Mouse (Mus musculus): Measurements from ENCODE around the gene Larp4. TPM values are rescaled to one million over a fixed set of nuclear protein-coding genes. Genes with fewer than 3 reads are reported as not detected.

Gene Larp4
- polyA plus RNA-seq (2012; ENCODE audit: insufficient read depth, insufficient read length, missing spikeins): 26.4 and 27.0 TPM in 2 replicates

DNA sequence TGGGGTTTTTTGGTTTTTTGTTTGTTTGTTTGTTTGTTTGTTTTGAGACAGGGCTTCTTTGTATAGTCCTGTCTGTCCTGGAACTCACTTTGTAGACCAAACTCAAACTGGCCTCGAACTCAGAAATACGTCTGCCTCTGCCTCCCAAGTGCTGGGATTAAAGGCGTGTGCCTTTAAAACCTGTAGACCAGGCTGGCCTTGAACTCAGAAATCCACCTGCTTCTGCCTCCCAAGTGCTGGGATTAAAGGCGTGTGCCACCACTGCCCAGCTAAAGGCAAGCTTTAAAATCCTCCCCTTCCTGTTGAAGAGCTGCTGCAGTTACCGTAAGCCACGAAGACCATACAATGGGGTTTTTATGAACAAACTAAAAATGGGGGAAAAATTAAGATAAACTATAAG lies at the start of gene Larp4:
TSS of gene Larp4 (plus strand) at position 301 of the 400 bp plus-strand sequence.
- H3K27ac ChIP-seq (ENCODE audit: insufficient read depth, low read depth, low read length): peak within 1 kb of the TSS; percentile 72
- peaks cover 43% of the 10 kb centered on the region for H3K4me1 ChIP-seq (ENCODE audit: control insufficient read depth, insufficient read depth, low read length)
- H3K4me3 ChIP-seq (ENCODE audit: insufficient read depth, low read length): peak within 1 kb of the TSS; percentile 4; the same call in 1 of the 2 replicates

DNA sequence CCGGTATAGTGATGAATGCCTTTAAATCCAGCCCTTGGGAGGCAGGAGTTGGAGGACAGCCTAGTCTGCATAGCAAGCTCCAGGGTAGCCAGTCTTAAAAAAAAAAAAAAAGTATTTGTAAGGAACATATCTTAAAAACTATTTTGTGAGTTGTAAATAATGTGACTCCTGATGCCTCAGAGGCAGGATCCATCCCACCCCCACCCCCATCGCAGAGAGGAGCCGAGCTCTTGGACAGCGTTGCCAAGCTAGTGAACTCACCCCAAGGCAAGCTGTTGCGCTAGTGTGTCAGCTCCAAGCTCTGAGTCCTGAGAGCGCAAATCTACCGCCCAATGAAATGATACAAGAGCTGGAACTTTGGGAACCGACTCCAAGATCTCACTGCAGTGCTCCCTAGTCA lies 38.6 kb upstream of the Larp4 start:
- TF ChIP-seq POLR2A (IDR thresholded peaks at IDR 0.05; ENCODE audit: borderline replicate concordance, low read depth, low read length): no peak
- no peak for TF ChIP-seq CTCF (IDR thresholded peaks at IDR 0.05; ENCODE audit: low read depth, low read length)
- Histone ChIP-seq H3K4me3 (ENCODE audit: insufficient read depth, low read length) (no peak overlapping the region), H3K27ac (ENCODE audit: insufficient read depth, low read depth, low read length) (no peak overlapping the region), H3K4me1 (ENCODE audit: control insufficient read depth, insufficient read depth, low read length) (no peaks in the 10 kb centered on the region)

DNA sequence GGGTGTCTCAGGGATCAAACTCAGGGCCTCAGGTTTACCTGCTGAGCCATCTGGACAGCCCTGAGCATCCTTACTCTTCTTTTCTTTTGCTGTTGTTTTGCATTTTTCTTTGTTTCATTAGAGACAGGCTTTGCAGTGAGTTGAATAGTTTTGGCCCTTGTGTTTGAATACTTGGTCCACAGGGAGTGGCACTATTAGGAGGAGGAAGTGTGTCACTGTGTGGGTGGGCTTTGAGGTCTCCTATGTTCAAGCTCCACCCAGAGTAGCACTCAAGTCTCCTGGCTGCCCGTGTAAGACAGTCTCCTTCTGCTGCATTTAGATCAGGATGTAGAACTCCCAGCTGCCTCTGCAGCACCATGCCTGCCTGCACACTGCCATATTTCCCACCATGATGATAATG lies 35.4 kb upstream of the Larp4 start:
- no peak overlapping the region for H3K27ac ChIP-seq (ENCODE audit: insufficient read depth, low read depth, low read length)
- TF ChIP-seq POLR2A (IDR thresholded peaks at IDR 0.05; ENCODE audit: borderline replicate concordance, low read depth, low read length) (no peak), CTCF (IDR thresholded peaks at IDR 0.05; ENCODE audit: low read depth, low read length) (no peak)
- H3K4me1 ChIP-seq (ENCODE audit: control insufficient read depth, insufficient read depth, low read length): no peaks in the 10 kb centered on the region
- H3K4me3 ChIP-seq (ENCODE audit: insufficient read depth, low read length): no peak overlapping the region

DNA sequence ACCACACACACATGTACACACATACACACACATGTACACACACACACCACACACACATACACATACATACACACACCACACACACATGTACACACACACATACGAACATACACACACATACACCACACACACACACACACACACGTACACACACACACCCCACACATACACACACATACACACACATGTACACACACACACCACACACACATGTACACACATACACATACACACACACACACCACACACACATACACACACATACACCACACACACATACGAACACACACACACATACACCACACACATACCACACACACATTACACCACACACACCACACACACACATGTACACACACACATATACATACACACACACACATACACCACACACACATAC lies 33.2 kb upstream of the Larp4 start:
- no peak for TF ChIP-seq CTCF (IDR thresholded peaks at IDR 0.05; ENCODE audit: low read depth, low read length)
- no peak for TF ChIP-seq POLR2A (IDR thresholded peaks at IDR 0.05; ENCODE audit: borderline replicate concordance, low read depth, low read length)
- Histone ChIP-seq H3K27ac (ENCODE audit: insufficient read depth, low read depth, low read length) (no peak overlapping the region), H3K4me1 (ENCODE audit: control insufficient read depth, insufficient read depth, low read length) (no peaks in the 10 kb centered on the region), H3K4me3 (ENCODE audit: insufficient read depth, low read length) (no peak overlapping the region)

- Histone ChIP-seq H3K4me1 (ENCODE audit: control insufficient read depth, insufficient read depth, low read length) (no peaks in the 10 kb centered on the region), H3K27ac (ENCODE audit: insufficient read depth, low read depth, low read length) (no peak overlapping the region), H3K4me3 (ENCODE audit: insufficient read depth, low read length) (no peak overlapping the region)
- TF ChIP-seq POLR2A (IDR thresholded peaks at IDR 0.05; ENCODE audit: borderline replicate concordance, low read depth, low read length) (no peak), CTCF (IDR thresholded peaks at IDR 0.05; ENCODE audit: low read depth, low read length) (no peak)
These were observed 32.0 kb upstream of the Larp4 start for GRCm38 (mm10) chr15:99937841-99938240.

GRCm38 (mm10) chr15:99940426-99940825 lies 29.4 kb upstream of the Larp4 start:
- H3K27ac ChIP-seq (ENCODE audit: insufficient read depth, low read depth, low read length): no peak overlapping the region
- no peak overlapping the region for H3K4me3 ChIP-seq (ENCODE audit: insufficient read depth, low read length)
- no peaks in the 10 kb centered on the region for H3K4me1 ChIP-seq (ENCODE audit: control insufficient read depth, insufficient read depth, low read length)
- TF ChIP-seq CTCF (IDR thresholded peaks at IDR 0.05; ENCODE audit: low read depth, low read length) (no peak), POLR2A (IDR thresholded peaks at IDR 0.05; ENCODE audit: borderline replicate concordance, low read depth, low read length) (no peak)

- Histone ChIP-seq H3K4me1 (ENCODE audit: control insufficient read depth, insufficient read depth, low read length) (no peaks in the 10 kb centered on the region), H3K4me3 (ENCODE audit: insufficient read depth, low read length) (no peak overlapping the region), H3K27ac (ENCODE audit: insufficient read depth, low read depth, low read length) (no peak overlapping the region)
- no peak for TF ChIP-seq POLR2A (IDR thresholded peaks at IDR 0.05; ENCODE audit: borderline replicate concordance, low read depth, low read length)
- no peak for TF ChIP-seq CTCF (IDR thresholded peaks at IDR 0.05; ENCODE audit: low read depth, low read length)
These were observed 28.8 kb upstream of the Larp4 start for GRCm38 (mm10) chr15:99940970-99941630.

GRCm38 (mm10) chr15:99955324-99955723 lies 14.5 kb upstream of the Larp4 start:
- Histone ChIP-seq H3K4me3 (ENCODE audit: insufficient read depth, low read length) (no peak overlapping the region), H3K4me1 (ENCODE audit: control insufficient read depth, insufficient read depth, low read length) (no peaks in the 10 kb centered on the region), H3K27ac (ENCODE audit: insufficient read depth, low read depth, low read length) (no peak overlapping the region)
- TF ChIP-seq POLR2A (IDR thresholded peaks at IDR 0.05; ENCODE audit: borderline replicate concordance, low read depth, low read length) (no peak), CTCF (IDR thresholded peaks at IDR 0.05; ENCODE audit: low read depth, low read length) (no peak)

GRCm38 (mm10) chr15:99965103-99965775 lies 4.6 kb upstream of the Larp4 start:
- Histone ChIP-seq H3K27ac (ENCODE audit: insufficient read depth, low read depth, low read length) (peak overlapping the region; percentile 69), H3K4me3 (ENCODE audit: insufficient read depth, low read length) (no peak overlapping the region), H3K4me1 (ENCODE audit: control insufficient read depth, insufficient read depth, low read length) (peaks cover 36% of the 10 kb centered on the region)
- TF ChIP-seq CTCF (IDR thresholded peaks at IDR 0.05; ENCODE audit: low read depth, low read length) (no peak), POLR2A (IDR thresholded peaks at IDR 0.05; ENCODE audit: borderline replicate concordance, low read depth, low read length) (no peak)

DNA sequence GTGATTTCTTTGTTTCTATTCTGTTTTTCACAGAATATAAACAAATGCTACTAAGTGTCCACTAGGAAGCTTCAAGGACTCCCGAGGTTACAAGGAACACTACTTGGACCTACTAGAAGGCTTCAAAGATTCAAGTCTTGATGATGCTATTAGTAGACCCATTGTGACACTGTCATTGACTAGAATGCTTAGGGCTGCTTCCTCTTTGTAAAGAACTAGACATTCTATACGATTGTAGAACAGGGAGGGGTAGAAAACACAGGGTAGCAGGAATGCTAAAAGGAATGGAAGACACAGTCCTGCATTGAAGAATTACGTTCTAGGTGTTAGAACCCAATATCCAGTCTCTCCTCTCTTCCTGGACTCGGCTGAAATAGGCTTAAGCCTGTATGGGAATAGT lies 2.9 kb upstream of the Larp4 start, which contains the start of gene Fam186a:
TSS of gene Fam186a (minus strand) at position 101 of the 400 bp plus-strand sequence.
- Histone ChIP-seq H3K4me3 (ENCODE audit: insufficient read depth, low read length) (no peak within 1 kb of the TSS), H3K4me1 (ENCODE audit: control insufficient read depth, insufficient read depth, low read length) (peaks cover 48% of the 10 kb centered on the region), H3K27ac (ENCODE audit: insufficient read depth, low read depth, low read length) (no peak within 1 kb of the TSS)
- no peak for TF ChIP-seq POLR2A (IDR thresholded peaks at IDR 0.05; ENCODE audit: borderline replicate concordance, low read depth, low read length)
- no peak for TF ChIP-seq CTCF (IDR thresholded peaks at IDR 0.05; ENCODE audit: low read depth, low read length)

Measured in bone marrow macrophage, adult 2 months (primary cell).